Mouse (Mus musculus): ENCODE data around the gene Sult3a2. TPM values are rescaled to one million over a fixed set of nuclear protein-coding genes. Genes with fewer than 3 reads are reported as not detected.
"Not testable (repeated sequence)": the region's sequence is repeated elsewhere in the genome, so short reads cannot be mapped to it uniquely, and the experiment has no call there.

Gene Sult3a2
- total RNA-seq (2014; rRNA removed) (1.1 and 21.5 TPM in 2 replicates), polyA plus RNA-seq (2012; rRNA removed) (2.2 TPM in 1 of 2 replicates, not detected in the other)

- no peak within 1 kb of the TSS for H3K9ac ChIP-seq (ENCODE audit: low read depth, low read length)
- H3K27ac ChIP-seq (replicated peaks; ENCODE audit: insufficient read depth, low read depth, low read length) = no peak within 1 kb of the TSS
- no peak within 1 kb of the TSS for H3K4me3 ChIP-seq (ENCODE audit: insufficient read depth, low read depth, low read length)
- H3K36me3 ChIP-seq (ENCODE audit: control insufficient read depth, insufficient read depth, low read length) = no peaks in the 10 kb centered on the region
- no peaks in the 10 kb centered on the region for H3K27me3 ChIP-seq (ENCODE audit: control insufficient read depth, insufficient read depth, low read length)
- no peak for TF ChIP-seq CTCF (IDR thresholded peaks at IDR 0.05; ENCODE audit: low read depth, low read length)
- no peak for TF ChIP-seq POLR2A (IDR thresholded peaks at IDR 0.05; ENCODE audit: extremely low read depth, insufficient read depth, low read length)
- H3K4me1 ChIP-seq (ENCODE audit: control insufficient read depth, insufficient read depth, low read length) = peaks cover 3% of the 10 kb centered on the region
- WGBS = 45% methylated on average over 3 of the region's 3 CpGs
- no peaks in the 10 kb centered on the region for H3K79me2 ChIP-seq (ENCODE audit: control insufficient read depth, insufficient read depth, low read length)
- DNase-seq (ENCODE audit: extremely low read depth, low read depth, low spot score) = peak; percentile 49
Observed at GRCm38 (mm10) chr10:33786604-33787003, at the start of gene Sult3a2. Gene Sult3a2 (minus strand): TSS chr10:33786704.

- WGBS = 92% methylated on average over 3 of the region's 3 CpGs
Observed at GRCm38 (mm10) chr10:33820892-33821291, 34.4 kb upstream of the Sult3a2 start.

GRCm38 (mm10) chr10:33816923-33817322, 30.4 kb upstream of the Sult3a2 start:
- DNase-seq (ENCODE audit: extremely low read depth, low read depth, low spot score) = peak; percentile 91
- H3K27me3 ChIP-seq (ENCODE audit: control insufficient read depth, insufficient read depth, low read length) = peaks cover 2% of the 10 kb centered on the region; the same call in 1 of the 2 replicates
- H3K79me2 ChIP-seq (ENCODE audit: control insufficient read depth, insufficient read depth, low read length) = no peaks in the 10 kb centered on the region
- H3K36me3 ChIP-seq (ENCODE audit: control insufficient read depth, insufficient read depth, low read length) = no peaks in the 10 kb centered on the region
- TF ChIP-seq POLR2A (IDR thresholded peaks at IDR 0.05; ENCODE audit: extremely low read depth, insufficient read depth, low read length) (no peak), CTCF (IDR thresholded peaks at IDR 0.05; ENCODE audit: low read depth, low read length) (no peak)
- no peak overlapping the region for H3K27ac ChIP-seq (replicated peaks; ENCODE audit: insufficient read depth, low read depth, low read length)
- no peak overlapping the region for H3K9ac ChIP-seq (ENCODE audit: low read depth, low read length)
- 10% methylated on average over 1 of the region's 1 CpGs for WGBS
- peaks cover 6% of the 10 kb centered on the region; the same call in 1 of the 2 replicates for H3K4me1 ChIP-seq (ENCODE audit: control insufficient read depth, insufficient read depth, low read length)
- no peak overlapping the region for H3K4me3 ChIP-seq (ENCODE audit: insufficient read depth, low read depth, low read length)

More at GRCm38 (mm10) chr10:33820892-33821291, 34.4 kb upstream of the Sult3a2 start:
- H3K27me3 ChIP-seq (ENCODE audit: control insufficient read depth, insufficient read depth, low read length) = peaks cover 2% of the 10 kb centered on the region; the same call in 1 of the 2 replicates
- peaks cover 5% of the 10 kb centered on the region; the same call in 1 of the 2 replicates for H3K4me1 ChIP-seq (ENCODE audit: control insufficient read depth, insufficient read depth, low read length)
- no peak overlapping the region for H3K27ac ChIP-seq (replicated peaks; ENCODE audit: insufficient read depth, low read depth, low read length)
- no peak for DNase-seq (ENCODE audit: extremely low read depth, low read depth, low spot score)
- TF ChIP-seq POLR2A (IDR thresholded peaks at IDR 0.05; ENCODE audit: extremely low read depth, insufficient read depth, low read length) = no peak
- no peak for TF ChIP-seq CTCF (IDR thresholded peaks at IDR 0.05; ENCODE audit: low read depth, low read length)
- no peaks in the 10 kb centered on the region for H3K79me2 ChIP-seq (ENCODE audit: control insufficient read depth, insufficient read depth, low read length)
- H3K36me3 ChIP-seq (ENCODE audit: control insufficient read depth, insufficient read depth, low read length) = no peaks in the 10 kb centered on the region
- no peak overlapping the region for H3K9ac ChIP-seq (ENCODE audit: low read depth, low read length)
- no peak overlapping the region for H3K4me3 ChIP-seq (ENCODE audit: insufficient read depth, low read depth, low read length)

GRCm38 (mm10) chr10:33814266-33814665, 27.8 kb upstream of the Sult3a2 start:
- Histone ChIP-seq H3K4me3 (ENCODE audit: insufficient read depth, low read depth, low read length) (no peak overlapping the region), H3K79me2 (ENCODE audit: control insufficient read depth, insufficient read depth, low read length) (no peaks in the 10 kb centered on the region), H3K27ac (replicated peaks; ENCODE audit: insufficient read depth, low read depth, low read length) (no peak overlapping the region), H3K9ac (ENCODE audit: low read depth, low read length) (no peak overlapping the region), H3K4me1 (ENCODE audit: control insufficient read depth, insufficient read depth, low read length) (peaks cover 8% of the 10 kb centered on the region; the same call in 1 of the 2 replicates), H3K27me3 (ENCODE audit: control insufficient read depth, insufficient read depth, low read length) (peaks cover 4% of the 10 kb centered on the region), H3K36me3 (ENCODE audit: control insufficient read depth, insufficient read depth, low read length) (no peaks in the 10 kb centered on the region)
- no peak for TF ChIP-seq POLR2A (IDR thresholded peaks at IDR 0.05; ENCODE audit: extremely low read depth, insufficient read depth, low read length)
- TF ChIP-seq CTCF (IDR thresholded peaks at IDR 0.05; ENCODE audit: low read depth, low read length) = no peak
- DNase-seq (ENCODE audit: extremely low read depth, low read depth, low spot score) = peak; percentile 80

GRCm38 (mm10) chr10:33811807-33812206, 25.3 kb upstream of the Sult3a2 start:
- Histone ChIP-seq H3K36me3 (ENCODE audit: control insufficient read depth, insufficient read depth, low read length) (no peaks in the 10 kb centered on the region), H3K79me2 (ENCODE audit: control insufficient read depth, insufficient read depth, low read length) (no peaks in the 10 kb centered on the region), H3K4me3 (ENCODE audit: insufficient read depth, low read depth, low read length) (no peak overlapping the region), H3K4me1 (ENCODE audit: control insufficient read depth, insufficient read depth, low read length) (peaks cover 5% of the 10 kb centered on the region; the same call in 1 of the 2 replicates), H3K27me3 (ENCODE audit: control insufficient read depth, insufficient read depth, low read length) (peaks cover 4% of the 10 kb centered on the region), H3K9ac (ENCODE audit: low read depth, low read length) (no peak overlapping the region), H3K27ac (replicated peaks; ENCODE audit: insufficient read depth, low read depth, low read length) (no peak overlapping the region)
- TF ChIP-seq POLR2A (IDR thresholded peaks at IDR 0.05; ENCODE audit: extremely low read depth, insufficient read depth, low read length) (no peak), CTCF (IDR thresholded peaks at IDR 0.05; ENCODE audit: low read depth, low read length) (no peak)
- 65% methylated on average over 1 of the region's 1 CpGs for WGBS
- DNase-seq (ENCODE audit: extremely low read depth, low read depth, low spot score) = no peak

GRCm38 (mm10) chr10:33797221-33797949, 10.9 kb upstream of the Sult3a2 start:
- not testable (repeated sequence) for H3K27me3 ChIP-seq (ENCODE audit: control insufficient read depth, insufficient read depth, low read length)

GRCm38 (mm10) chr10:33796269-33796915, 9.9 kb upstream of the Sult3a2 start:
- 82% methylated on average over 4 of the region's 4 CpGs for WGBS
- H3K27ac ChIP-seq (replicated peaks; ENCODE audit: insufficient read depth, low read depth, low read length); DNase-seq (ENCODE audit: extremely low read depth, low read depth, low spot score); H3K4me1 ChIP-seq (ENCODE audit: control insufficient read depth, insufficient read depth, low read length); H3K36me3 ChIP-seq (ENCODE audit: control insufficient read depth, insufficient read depth, low read length); H3K27me3 ChIP-seq (ENCODE audit: control insufficient read depth, insufficient read depth, low read length); H3K9ac ChIP-seq (ENCODE audit: low read depth, low read length); H3K4me3 ChIP-seq (ENCODE audit: insufficient read depth, low read depth, low read length); H3K79me2 ChIP-seq (ENCODE audit: control insufficient read depth, insufficient read depth, low read length): not testable (repeated sequence)

More at GRCm38 (mm10) chr10:33797221-33797949, 10.9 kb upstream of the Sult3a2 start:
- not testable (repeated sequence) for H3K36me3 ChIP-seq (ENCODE audit: control insufficient read depth, insufficient read depth, low read length); H3K79me2 ChIP-seq (ENCODE audit: control insufficient read depth, insufficient read depth, low read length); H3K4me1 ChIP-seq (ENCODE audit: control insufficient read depth, insufficient read depth, low read length); H3K27ac ChIP-seq (replicated peaks; ENCODE audit: insufficient read depth, low read depth, low read length); H3K9ac ChIP-seq (ENCODE audit: low read depth, low read length); H3K4me3 ChIP-seq (ENCODE audit: insufficient read depth, low read depth, low read length); DNase-seq (ENCODE audit: extremely low read depth, low read depth, low spot score)
- WGBS = 87% methylated on average over 6 of the region's 6 CpGs

GRCm38 (mm10) chr10:33792166-33792565, 5.7 kb upstream of the Sult3a2 start:
- 88% methylated on average over 3 of the region's 3 CpGs for WGBS
- H3K9ac ChIP-seq (ENCODE audit: low read depth, low read length); H3K36me3 ChIP-seq (ENCODE audit: control insufficient read depth, insufficient read depth, low read length); H3K79me2 ChIP-seq (ENCODE audit: control insufficient read depth, insufficient read depth, low read length); H3K4me3 ChIP-seq (ENCODE audit: insufficient read depth, low read depth, low read length); H3K4me1 ChIP-seq (ENCODE audit: control insufficient read depth, insufficient read depth, low read length); H3K27me3 ChIP-seq (ENCODE audit: control insufficient read depth, insufficient read depth, low read length); H3K27ac ChIP-seq (replicated peaks; ENCODE audit: insufficient read depth, low read depth, low read length); DNase-seq (ENCODE audit: extremely low read depth, low read depth, low spot score): not testable (repeated sequence)

Measured in liver, adult 2 months (tissue).